Mouse (Mus musculus): ENCODE results near the gene Ube2n.
"Not testable (repeated sequence)": the region's sequence is repeated elsewhere in the genome, so short reads cannot be mapped to it uniquely, and the experiment has no call there.

Ube2n gene

DNA sequence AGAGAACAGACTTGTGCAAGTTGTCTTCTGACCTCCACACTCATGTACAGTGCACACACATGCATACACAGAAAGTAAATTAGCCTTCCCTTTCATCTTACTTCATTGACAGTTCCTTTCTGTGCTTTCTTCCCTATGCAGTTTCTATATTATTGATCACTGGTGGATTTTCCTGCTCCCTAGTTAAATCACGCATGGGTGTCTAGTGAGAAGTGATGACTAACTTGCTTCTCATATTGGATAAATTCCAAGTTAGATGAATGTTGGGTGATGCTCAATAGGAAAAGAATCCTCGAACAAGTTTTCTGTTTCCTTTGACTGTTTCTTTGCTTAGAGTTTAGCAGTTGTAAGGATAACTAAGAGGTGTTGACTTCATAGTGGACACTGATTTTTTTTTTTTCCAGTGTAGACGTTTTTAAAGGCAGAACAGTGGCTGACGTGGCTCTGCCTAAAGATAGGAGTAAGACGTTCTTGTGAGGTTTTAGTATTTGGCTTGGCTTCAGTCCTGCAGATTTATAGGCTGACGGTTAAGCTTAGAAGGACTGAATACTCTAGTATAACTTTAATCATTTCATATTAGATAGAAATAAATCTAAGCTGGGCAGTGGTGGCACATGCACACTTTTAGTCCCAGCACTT is 10.2 kb downstream of the Ube2n start:
- in situ Hi-C loops (cut with MboI, MseI) = no loop called here

DNA sequence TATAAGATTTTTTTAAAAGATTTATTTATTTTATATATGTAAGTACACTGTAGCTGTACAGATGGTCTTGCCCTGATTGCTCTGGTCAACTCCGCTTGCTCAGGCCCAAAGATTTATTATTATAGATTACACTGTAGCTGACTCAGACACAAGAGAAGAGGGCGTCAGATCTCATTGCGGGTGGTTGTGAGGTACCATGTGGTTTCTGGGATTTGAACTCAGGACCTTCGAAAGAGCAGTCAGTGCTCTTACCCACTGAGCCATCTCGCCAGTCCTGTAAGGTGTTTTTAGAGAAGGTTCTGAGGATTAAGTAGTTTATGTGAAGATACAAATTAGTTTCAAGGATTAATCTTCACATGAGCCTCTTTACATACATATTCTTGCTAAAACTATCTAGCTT is 10.9 kb downstream of the Ube2n start:
- in situ Hi-C loops (cut with MboI, MseI) = no loop called here

DNA sequence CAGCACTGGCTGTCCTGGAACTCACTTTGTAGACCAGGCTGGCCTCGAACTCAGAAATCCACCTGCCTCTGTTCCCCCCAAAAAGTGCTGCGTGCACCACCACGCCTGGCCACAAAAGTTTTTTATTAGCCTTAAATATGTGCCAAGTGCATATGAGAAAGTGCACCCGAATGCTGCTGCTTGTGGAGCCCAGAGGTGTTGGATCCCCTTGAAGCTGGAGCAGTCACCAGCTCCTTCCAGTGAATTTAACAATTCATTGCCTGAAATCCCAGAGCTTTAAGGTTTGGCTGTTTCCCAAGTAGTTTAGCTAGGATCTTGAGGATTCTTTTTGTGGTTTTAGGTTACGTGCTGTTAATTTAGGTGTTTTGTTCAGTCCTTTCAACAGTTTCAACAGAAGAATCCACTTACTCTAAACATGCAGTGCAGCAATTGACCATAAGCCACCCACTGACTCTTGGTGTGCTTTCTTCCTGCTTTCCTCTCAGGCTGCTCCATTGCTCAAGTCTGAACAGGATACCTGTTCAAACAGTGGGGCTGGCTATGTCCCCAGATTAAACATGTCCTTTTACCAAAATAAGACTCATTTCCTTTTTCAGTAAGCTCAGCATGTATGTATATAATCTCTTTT is 11.7 kb downstream of the Ube2n start:
- in situ Hi-C loops (cut with MboI, MseI) = no loop called here

DNA sequence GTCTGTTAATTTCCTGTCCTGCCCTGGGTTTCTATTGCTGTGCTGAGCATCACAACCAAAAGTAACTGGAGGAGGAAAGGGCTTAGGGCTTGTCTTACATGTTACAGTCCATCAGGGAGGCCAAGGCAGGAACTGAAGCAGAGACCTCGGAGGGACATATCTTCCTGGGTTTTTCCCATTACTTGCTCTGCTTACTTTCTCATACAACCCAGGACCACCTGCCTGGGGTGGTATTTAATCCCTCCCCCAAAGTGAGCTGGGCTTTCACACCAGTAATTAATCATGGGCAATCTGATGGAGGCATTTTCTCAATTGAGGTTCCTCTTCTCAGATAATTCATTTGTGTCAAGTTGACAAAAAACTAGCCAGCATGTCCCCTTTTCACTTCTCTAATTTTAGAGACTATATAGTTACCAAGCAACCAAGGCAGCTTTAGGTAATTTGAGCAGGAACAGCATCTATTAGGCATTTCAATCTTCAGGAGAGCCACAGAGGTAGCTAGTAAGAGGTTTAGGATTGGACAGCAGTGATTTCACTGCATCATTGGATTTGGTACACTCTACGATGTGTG is 15.7 kb downstream of the Ube2n start:
- in situ Hi-C loops (cut with MboI, MseI) = no loop called here

DNA sequence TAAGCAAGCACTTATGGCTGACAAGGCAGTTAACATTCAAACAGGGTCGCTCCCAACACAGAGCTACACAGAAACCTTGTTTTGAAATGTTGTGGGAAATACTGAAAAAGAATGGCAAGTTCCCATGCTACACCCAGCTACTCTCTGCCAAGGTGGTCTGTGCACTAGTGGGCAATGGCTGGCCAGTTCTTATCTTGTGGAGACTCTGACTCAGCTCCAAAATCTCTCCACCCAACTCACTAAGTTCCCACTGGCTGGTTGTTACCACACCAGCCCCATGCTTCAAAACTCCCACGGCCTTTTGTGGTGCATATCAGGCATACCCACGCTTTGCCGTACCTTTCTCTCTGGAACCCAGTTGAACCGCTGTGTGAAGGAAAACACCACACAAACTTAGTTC is 18.0 kb downstream of the Ube2n start:
- in situ Hi-C loops (cut with MboI, MseI) = no loop called here

DNA sequence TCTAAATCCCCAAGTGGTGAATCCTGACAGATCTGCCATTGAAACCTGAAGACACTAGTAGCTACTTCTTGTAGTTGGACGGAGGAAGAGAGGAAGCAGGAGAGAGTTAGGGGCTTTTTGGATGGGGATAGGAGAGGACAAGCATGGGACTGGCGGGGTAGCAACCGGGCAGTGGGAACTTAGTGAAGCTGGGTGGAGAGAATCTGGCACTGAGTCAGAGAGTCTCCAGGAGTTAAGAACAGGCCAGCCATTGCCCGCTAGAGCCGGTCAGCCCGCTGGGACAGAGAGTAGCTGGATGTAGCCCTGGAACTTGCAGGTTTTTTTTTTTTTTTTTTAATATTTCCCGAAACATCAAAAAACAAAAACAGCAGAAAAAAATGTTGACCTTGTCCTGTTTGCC is 18.4 kb downstream of the Ube2n start:
- in situ Hi-C loops (cut with MboI, MseI) = no loop called here

DNA sequence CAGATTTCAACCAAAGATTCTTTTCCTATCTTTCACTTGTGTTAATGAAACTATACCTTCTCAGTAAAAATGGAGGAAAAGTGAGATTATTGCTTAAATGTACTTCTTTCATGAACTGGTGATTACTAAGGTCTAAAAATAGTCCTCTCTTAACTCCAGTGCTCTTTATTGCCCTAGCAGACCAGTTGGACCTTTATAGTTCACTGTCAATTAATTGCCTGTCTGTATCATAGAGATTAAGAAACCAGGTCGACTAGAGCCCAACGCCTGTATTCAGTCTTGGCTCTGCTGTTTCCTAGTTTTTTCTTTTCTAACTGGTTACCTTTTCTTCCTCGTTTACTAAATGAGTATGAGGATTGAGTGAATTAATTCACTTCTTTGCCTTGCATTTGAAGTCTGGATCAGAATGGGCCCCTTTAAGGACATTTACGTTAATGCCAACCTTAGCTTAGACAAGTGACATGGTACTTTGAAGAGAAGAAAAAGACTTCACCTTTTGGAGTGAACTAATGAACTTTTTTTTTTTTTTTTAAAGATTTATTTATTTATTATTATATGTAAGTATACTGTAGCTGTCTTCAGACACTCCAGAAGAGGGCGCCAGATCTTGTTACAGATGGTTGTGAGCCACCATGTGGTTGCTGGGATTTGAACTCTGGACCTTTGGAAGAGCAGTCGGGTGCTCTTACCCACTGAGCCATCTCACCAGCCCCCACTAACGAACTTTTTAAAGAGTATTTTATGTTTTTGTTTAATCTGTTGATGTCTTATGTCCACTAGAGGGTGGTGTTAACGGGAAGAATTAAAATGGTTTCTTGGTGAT is 20.7 kb downstream of the Ube2n start:
- in situ Hi-C loops (cut with MboI, MseI) = no loop called here

DNA sequence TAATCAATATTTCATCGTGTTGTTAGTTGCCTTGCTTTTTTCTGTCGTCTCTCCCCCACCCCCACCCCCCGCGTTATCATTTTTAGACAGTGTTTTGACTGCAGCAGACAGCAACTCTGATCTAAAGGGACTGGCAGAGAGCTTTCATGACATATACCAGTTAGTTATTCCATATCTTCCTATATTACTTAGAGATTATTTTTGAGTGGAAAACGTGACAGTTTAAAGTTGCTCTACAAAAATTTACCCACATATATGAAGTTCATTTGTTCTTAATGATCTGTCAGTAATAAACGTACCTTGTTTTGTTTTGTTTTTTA is 21.2 kb downstream of the Ube2n start:
- in situ Hi-C loops (cut with MboI, MseI) = no loop called here

DNA sequence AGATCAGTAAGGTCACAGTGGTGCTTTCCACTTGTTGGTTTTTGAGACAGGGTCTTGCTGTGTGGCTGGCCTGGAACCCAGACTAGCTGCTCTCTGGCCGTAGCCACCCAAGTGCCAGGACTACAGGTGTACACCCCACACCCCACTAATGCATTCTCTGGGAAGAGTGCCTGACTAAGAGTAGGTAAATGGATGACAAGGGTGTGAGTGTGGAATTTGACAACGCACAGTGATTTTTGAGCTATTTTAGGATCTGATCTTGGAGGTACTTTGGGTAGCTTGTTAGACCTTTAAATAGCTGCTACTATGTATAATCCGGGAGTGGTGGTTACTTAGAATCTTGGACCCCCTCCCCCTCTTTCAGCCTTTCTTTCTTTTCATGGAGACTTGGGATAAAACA is 24.3 kb downstream of the Ube2n start:
- in situ Hi-C loops (cut with MboI, MseI) = no loop called here

DNA sequence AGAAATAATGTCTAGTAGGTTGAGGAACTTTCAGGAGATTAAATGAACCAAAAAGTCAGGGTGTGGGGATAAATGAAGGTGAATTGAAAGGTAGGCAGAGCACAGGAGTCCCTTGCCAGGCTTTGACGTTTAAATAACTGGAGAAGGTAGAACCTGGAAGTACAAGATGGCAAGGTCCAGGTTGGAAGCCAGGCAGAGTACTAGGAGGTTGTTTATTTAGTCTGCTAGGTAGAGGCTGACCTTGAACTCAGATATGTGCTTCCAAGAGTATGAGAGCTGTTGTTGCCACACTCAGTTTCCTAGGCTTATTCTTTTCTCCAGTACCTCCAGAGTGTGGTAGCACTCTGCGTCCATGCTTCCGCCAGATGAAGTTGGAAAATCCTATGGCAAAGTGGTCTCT is 24.9 kb downstream of the Ube2n start:
- in situ Hi-C loops (cut with MboI, MseI) = no loop called here

DNA sequence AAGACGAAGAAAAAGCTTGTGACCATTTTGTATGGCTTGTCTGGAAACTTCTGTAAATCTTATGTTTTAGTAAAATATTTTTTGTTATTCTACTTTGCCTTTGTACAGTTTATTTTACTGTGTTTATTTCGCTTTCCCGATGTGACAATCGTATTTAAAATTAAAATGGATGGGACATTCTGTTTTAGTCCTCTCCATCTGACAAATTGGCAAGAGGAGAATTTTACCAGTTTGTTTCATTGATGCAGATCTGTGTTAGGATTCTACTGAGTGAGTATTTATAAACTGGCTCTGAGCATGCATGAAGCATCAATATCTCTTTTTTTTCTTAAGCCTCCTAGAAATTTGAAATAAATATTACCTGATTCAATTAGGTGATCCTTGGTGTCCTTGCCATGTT is 28.0 kb downstream of the Ube2n start:
- in situ Hi-C loops (cut with MboI, MseI) = no loop called here

DNA sequence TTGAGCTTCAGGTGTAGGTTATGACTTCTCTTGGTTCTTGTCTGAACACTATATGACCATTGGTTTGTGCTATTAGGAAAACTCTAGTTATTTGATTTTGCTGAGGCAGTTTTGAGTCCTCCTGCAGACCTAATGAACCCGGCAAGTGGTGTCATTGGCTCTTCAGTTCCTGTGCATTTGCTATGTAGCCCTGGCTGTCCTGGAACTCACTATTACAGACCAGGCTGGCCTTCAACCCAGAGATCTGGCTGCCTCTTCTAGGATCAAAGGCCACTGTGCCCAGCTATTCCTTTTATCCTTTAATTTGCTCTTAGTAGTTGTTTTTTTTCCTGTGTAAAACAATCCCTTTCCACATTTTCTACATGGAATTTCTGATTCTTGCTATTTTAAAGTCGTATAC is 28.4 kb downstream of the Ube2n start:
- in situ Hi-C loops (cut with MboI, MseI) = no loop called here

DNA sequence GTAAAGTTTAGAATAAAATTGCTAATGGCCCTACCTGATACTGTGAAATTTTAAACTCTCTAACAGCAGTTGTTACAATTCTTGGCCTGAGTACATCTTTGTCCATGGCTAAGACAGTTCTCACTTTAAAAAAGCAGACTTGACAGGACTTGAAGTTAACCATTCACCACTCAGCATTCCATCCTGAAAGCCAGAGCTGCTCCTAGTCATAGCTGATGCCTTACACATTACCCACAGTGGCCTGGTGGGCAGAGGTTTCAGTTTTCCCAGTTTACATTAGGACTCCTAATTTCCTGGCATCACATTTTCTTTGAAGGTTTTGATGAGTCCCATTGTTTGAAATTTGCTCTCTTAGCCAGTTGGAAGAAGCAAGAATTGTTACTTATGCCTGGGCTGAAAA is 29.1 kb downstream of the Ube2n start:
- in situ Hi-C loops (cut with MboI, MseI) = no loop called here

DNA sequence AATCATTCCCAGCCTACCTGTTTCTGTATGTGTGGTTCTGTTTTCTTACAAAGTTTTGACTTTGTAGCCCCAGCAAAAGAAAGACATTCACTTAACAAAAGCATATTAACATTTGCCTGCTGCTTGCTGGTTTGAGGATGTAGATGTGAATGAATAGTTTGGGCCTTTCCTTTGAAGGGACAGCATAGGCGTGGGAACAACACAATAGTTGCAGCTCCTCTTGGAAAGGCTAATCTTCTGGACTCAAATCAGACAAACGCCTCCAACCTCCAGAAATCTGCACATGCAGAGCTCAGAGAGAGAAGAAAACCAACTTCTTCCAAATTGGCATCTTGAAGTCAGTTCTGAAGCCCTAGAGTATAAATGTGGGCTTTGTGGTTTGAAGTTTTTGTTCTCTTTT is 29.7 kb downstream of the Ube2n start:
- in situ Hi-C loops (cut with MboI, MseI) = no loop called here

DNA sequence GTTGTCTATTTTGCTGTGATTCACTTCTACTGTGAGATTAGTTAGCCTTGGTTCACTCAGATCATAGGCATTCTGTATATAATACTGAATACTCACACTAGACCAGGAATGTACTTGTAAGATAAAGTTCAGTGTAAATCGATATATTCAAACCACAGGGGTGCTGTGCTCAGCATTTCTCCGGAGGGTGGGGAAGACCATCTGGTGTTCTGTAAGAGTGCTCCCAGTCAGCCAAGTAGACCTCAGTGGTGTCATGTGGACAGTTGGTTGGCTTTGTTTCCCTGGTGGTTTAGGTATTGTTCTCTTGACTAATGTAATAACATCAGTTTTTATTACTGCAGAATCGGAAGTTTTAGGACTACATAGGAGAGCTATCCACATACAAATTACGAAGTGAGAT is 30.1 kb downstream of the Ube2n start:
- in situ Hi-C loops (cut with MboI, MseI) = no loop called here

DNA sequence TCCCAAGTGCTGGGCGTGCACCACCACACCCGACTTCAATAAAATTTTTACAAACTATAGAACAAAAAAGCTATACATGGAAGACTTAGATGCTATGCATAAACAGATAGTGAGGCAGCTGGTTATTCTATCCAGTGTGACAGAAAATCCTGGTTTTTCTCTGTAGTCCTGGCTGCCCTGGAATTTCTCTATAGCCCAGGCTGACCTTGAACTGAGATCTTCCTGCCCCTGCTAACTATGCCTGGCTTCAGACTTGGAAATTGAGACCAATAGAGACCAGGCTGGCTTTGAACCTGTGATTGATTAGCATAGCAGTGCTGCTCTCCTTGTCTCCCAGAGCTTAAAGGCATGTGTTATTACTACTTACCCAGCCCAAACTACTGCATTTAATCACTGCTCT is 31.2 kb downstream of the Ube2n start:
- in situ Hi-C loops (cut with MboI, MseI) = no loop called here

DNA sequence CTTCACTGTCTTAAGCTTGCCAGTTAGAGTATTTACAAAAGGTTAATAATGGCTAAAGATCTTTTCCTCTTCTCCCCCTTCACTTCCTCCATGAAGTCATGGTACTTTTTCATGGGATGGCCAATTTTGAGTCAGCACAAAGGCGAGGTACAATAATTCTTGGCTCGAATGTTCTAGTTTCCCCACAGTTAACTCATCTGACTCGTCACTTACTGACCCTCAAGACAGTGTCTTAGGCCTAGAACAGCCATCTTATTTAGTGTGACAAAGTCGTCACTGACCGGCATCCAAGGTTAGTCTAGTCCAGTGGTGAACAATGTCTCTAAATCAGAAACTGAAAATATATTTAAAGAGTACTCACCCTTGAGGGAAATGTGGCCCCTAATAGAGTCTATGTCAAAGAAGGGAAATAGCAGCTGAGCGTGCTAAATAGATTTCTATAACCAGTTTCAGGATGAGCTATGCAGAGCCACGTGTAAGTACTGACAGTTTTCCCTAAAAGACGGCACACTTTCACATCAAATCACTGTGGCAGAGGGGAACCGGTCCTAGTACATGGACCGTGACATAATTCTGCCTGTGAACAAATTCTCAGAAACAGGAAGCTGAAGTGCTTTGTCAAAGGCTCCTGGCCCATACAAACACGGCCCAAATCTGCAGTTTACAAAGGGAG is 33.3 kb downstream of the Ube2n start:
- in situ Hi-C loops (cut with MboI, MseI) = no loop called here

DNA sequence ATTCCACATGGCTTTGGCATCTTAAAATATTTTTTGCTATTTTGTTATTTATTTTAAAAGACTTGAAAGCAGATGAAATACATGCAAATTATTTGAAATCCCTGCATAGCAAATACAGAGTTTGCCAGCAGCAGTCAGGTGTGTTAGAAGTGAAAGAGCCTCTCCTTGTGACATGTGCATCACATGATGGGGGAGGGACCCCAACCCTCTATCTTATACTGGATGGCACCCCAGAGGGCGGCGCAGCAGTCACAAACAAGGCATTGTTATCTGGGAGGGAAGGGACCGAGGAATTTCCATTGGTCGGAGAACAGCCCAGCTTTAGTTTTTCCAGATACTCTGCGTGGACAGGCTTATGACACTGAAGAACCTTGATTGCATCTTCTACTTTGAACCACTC is 34.1 kb downstream of the Ube2n start:
- in situ Hi-C loops (cut with MboI, MseI) = not testable (repeated sequence)

DNA sequence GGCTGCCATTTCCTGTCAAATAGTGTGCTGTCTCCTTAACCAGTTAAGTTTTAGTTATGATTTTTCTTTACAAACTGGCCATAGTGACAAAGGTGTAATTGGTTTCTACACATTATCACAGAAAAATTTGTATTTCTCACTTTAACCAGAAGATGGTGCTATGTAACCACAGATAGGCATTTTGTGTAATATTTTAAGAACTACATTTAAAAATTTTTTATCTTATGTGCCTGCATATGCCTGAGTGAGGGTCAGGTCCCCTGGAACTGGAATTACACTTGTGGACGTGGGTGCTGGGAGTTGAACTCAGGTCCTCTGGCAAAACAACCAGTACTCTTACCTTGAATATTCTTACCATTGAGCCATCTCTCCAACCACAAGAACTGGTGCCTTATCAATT is 35.6 kb downstream of the Ube2n start:
- in situ Hi-C loops (cut with MboI, MseI) = loop anchor here (5.0 to 25.0 kb wide), 3 partner anchors 312 to 487 kb away; no protein-coding TSS in a partner anchor

DNA sequence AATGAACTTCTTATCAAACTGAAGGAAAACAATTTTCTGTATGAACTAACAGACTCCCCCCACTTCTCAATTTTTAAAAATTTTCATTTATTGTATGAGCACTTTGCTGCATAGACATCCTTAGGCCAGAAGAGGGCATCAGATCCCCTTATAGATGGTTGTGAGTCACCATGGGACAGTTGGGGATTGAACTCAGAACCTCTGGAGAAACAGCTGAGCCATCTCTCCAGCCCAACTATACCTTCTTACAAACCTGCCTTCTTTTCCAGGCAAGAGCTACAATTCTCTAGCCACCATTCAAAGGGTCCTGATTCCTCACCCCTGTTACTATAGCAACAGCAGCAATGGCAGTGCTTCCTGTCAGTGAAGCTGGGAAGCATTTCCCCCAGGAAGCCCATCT is 36.8 kb downstream of the Ube2n start:
- in situ Hi-C loops (cut with MboI, MseI) = loop anchor here (5.0 to 25.0 kb wide), 3 partner anchors 311 to 486 kb away; no protein-coding TSS in a partner anchor

DNA sequence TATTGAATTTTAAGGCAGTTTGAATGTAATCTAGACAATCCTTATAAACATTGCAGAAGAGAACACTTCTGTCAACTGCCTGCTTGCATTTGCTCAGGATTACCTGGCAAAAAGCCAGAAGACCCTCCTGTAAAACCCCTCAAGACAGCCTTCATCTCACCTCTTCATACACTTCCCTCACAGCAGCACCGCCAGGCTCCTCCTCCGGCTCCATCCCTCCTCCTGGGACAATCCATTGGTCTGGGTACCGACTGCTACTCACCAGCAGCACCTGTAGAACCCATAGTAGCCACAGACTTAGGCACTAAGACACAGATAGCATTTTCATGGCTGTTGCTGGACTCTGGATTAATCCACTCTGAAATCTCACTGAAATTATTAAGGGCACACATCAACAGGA is 37.4 kb downstream of the Ube2n start:
- in situ Hi-C loops (cut with MboI, MseI) = loop anchor here (5.0 to 25.0 kb wide), 3 partner anchors 310 to 485 kb away; no protein-coding TSS in a partner anchor

DNA sequence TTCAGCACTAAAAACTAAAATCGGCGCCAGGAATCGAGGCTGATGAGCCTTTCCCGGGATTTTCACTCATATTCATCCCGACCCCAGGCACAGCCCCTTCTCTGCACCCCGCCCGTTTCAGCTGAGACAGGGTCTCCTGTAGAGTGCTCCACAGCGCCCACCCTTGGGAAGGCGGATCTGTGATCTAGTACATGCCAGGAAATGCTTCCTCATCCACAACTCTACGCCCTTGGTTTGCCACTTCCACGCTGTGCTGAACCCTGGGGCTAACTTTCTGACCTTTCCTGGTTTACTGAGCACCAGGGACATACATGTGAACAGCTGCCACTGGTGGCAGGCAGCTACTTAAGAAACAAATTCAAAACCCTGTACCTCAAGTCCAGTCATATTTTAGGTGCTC is 40.9 kb downstream of the Ube2n start:
- in situ Hi-C loops (cut with MboI, MseI) = loop anchor here (25.0 kb wide), 1 partner anchor 481 kb away; no protein-coding TSS in a partner anchor
